Mouse (Mus musculus) colon, adult 2 months (tissue): Measurements from ENCODE around the gene D130052B06Rik. TPM values are rescaled to one million over a fixed set of nuclear protein-coding genes. Genes with fewer than 3 reads are reported as not detected.

Experiments
- polyA plus RNA-seq: library from polyadenylated mRNA; depleted of rRNA; stranded (reverse); fragments of >200 nt; gene quantifications from 2 replicates; pipeline ENCODE4 v1.2.3, GENCODE M21; 2012; rRNA removed

The D130052B06Rik gene
- not detected in 2 replicates for polyA plus RNA-seq

GRCm38 (mm10) chr11:33598986-33599385 is at the start of gene D130052B06Rik:
Gene D130052B06Rik, plus strand, starts transcription at chr11:33599302.

DNA sequence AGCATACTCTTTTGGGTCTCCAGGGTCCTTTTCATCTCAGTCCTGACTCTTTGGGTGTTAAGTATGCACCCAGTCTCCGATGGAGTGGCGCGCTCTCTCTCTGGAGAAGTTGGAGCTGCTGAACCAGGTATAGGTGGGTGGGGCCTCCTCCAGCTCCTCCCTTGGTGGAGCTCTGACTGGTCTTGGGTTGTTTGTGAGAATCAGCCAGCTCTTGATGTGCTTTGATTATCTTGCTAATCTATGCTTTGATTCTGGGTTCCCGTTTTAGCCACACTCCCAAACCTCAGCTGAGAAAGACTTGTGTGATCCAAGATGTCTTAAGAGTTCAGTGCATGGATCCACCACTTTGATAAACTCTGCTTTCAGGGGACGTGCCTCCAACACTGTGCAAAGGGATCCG is 20.2 kb upstream of the D130052B06Rik start, which contains the start of gene Gabrp:
TSS of gene Gabrp (minus strand) at position 101 of the 400 bp plus-strand sequence.

Other genes starting within 250 kb of the D130052B06Rik start
- 0.10 and 0.35 TPM in 2 replicates for gene Ranbp17, start 85.6 kb upstream of the D130052B06Rik start, polyA plus RNA-seq
- gene Gabrp, start 20.3 kb upstream of the D130052B06Rik start, polyA plus RNA-seq, result 0.08 and 0.26 TPM in 2 replicates